Mouse (Mus musculus) midbrain, embryonic 14.5 days (tissue): ENCODE results near the gene Gchfr. TPM values are rescaled to one million over a fixed set of nuclear protein-coding genes. Genes with fewer than 3 reads are reported as not detected.

Experiments
- polyA plus RNA-seq: library from polyadenylated mRNA; unstranded; fragments of >200 nt; fragmentation: Nextera tagmentation; extraction: Ambion mirVana; gene quantifications from 2 replicates; pipeline ENCODE4 v1.2.1, GENCODE M21; 2014

Gene Gchfr
- polyA plus RNA-seq, 1 experiment from 2014 or later, result 7.4 TPM

Other genes with a start within 250 kb of the Gchfr start
- gene Chst14, start 241.3 kb upstream of the Gchfr start, polyA plus RNA-seq, result 3.0 and 7.1 TPM in 2 replicates
- gene Ccdc32, start 138.4 kb upstream of the Gchfr start, polyA plus RNA-seq, result 37.0 and 40.6 TPM in 2 replicates
- gene Rpusd2, start 133.0 kb upstream of the Gchfr start, polyA plus RNA-seq, result 4.5 and 5.0 TPM in 2 replicates
- gene Knl1, start 120.7 kb upstream of the Gchfr start, polyA plus RNA-seq, result 7.1 and 11.4 TPM in 2 replicates
- gene Rad51, start 55.0 kb upstream of the Gchfr start, polyA plus RNA-seq, result 6.8 and 12.2 TPM in 2 replicates
- gene Rmdn3, start 10.7 kb upstream of the Gchfr start, polyA plus RNA-seq, result 43.8 and 45.7 TPM in 2 replicates
- 0.43 and 0.90 TPM in 2 replicates for gene Gm14137, start 6.7 kb downstream of the Gchfr start, polyA plus RNA-seq
- gene Zfyve19, start 40.8 kb downstream of the Gchfr start, polyA plus RNA-seq, result 57.3 and 58.7 TPM in 2 replicates
- gene Dnajc17, start 41.0 kb downstream of the Gchfr start, polyA plus RNA-seq, result 21.8 and 27.8 TPM in 2 replicates
- gene Ppp1r14d, start 62.1 kb downstream of the Gchfr start, polyA plus RNA-seq, result not detected in 2 replicates
- 0.26 and 0.74 TPM in 2 replicates for gene Spint1, start 69.6 kb downstream of the Gchfr start, polyA plus RNA-seq
- 19.9 and 27.1 TPM in 2 replicates for gene Rhov, start 103.5 kb downstream of the Gchfr start, polyA plus RNA-seq
- gene Vps18, start 121.0 kb downstream of the Gchfr start, polyA plus RNA-seq, result 19.3 and 22.6 TPM in 2 replicates
- 4.0 and 4.4 TPM in 2 replicates for gene Dll4, start 158.0 kb downstream of the Gchfr start, polyA plus RNA-seq
- 5.0 and 8.4 TPM in 2 replicates for gene Chac1, start 183.5 kb downstream of the Gchfr start, polyA plus RNA-seq